Mouse (Mus musculus) layer of hippocampus, adult 2 months (tissue): ENCODE measurements around the gene Icos. TPM values are rescaled to one million over a fixed set of nuclear protein-coding genes. Genes with fewer than 3 reads are reported as not detected.
A peak's percentile ranks its signal among the peaks of the same experiment; 100 is the strongest.

Experiments used
- DNase-seq, 2 experiments: peaks; one replicate each; pipeline ENCODE4 v3.0.0; 2022; ENCODE audit warnings: low spot score in 2 of 2
- H3K27ac ChIP-seq: fragments of 200-600 bp; 2 replicates; pipeline ENCODE4 v1.8.1; 2022
- H3K4me3 ChIP-seq: fragments of 200-600 bp; 2 replicates; pipeline ENCODE4 v1.8.1; 2022; ENCODE audit warnings: mild to moderate bottlenecking
- CTCF ChIP-seq: fragments of 200-600 bp; conservative IDR thresholded peaks from 2 replicates; pipeline ENCODE4 v1.8.1; 2022; ENCODE audit warnings: antibody characterized with exemption, mild to moderate bottlenecking, moderate library complexity
- total RNA-seq, 2 experiments: library from RNA; stranded (reverse); gene quantifications; 2 replicates each; pipeline ENCODE4 v1.2.3; 2021

Icos gene
- total RNA-seq, 2 experiments from 2014 or later = not detected

DNA sequence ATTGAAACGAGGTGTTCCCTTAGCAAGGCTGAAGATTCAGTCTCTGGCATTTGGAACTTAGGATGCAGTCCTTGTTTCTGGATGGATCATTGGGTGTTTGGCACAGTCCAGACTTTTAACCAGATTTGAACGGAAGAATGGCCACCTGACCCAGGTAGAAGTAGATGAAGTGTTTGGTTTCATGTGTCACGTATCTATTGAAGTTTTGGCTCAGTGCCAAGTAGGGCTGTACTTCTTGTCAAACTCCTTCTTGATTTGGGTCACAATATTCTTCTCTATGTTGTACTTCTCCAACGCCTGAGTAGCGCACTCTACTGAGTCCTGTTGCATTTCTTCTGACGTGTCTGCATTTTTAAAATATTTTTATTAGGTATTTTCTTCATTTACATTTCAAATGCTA lies 29.6 kb upstream of the Icos start:
- TF ChIP-seq CTCF = no peak
- DNase-seq = no peak
- Histone ChIP-seq H3K4me3 (no peak overlapping the region), H3K27ac (no peak overlapping the region)

DNA sequence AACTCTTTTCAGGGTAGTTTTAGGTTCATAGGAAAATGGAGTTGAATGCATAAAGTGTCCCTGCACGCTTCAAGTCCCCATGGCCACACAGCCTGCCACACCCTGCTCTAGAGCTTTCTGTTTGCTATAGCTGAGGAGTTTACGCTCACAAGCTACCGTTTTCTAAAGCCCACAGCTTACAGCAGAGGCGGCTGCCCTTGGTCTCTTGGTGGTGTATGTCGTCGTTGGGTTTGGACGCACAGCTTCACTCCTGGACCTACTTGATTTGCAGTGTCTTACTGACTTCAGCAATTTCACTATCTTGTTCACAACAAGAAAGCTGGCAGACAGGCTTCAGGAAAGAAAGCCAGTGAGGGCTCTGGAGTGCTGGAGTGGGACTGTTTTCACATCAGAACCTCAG lies 24.8 kb upstream of the Icos start:
- DNase-seq = no peak
- TF ChIP-seq CTCF = no peak

DNA sequence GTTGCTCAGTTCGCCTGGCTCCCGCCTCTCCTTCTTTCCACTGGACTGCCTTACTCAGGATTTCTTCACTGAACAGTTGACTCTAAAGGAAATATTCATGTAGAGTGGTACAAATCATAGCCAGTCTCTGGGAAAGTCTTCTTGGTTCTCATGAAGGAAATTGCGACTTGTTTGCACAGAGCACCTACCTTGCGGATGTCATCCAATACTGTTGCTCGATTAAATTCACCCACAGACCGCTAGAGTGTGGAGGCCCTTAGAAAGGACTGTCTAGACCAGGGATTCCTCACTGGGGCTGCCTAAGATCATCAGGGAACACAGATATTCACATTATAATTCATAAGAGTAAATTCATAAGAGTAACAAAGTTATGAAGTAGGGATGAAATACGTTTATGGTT lies 24.0 kb upstream of the Icos start:
- no peak for DNase-seq
- TF ChIP-seq CTCF = no peak
- Histone ChIP-seq H3K27ac (no peak overlapping the region), H3K4me3 (no peak overlapping the region)

More for the DNA sequence above, 24.8 kb upstream of the Icos start:
- Histone ChIP-seq H3K27ac (no peak overlapping the region), H3K4me3 (no peak overlapping the region)

DNA sequence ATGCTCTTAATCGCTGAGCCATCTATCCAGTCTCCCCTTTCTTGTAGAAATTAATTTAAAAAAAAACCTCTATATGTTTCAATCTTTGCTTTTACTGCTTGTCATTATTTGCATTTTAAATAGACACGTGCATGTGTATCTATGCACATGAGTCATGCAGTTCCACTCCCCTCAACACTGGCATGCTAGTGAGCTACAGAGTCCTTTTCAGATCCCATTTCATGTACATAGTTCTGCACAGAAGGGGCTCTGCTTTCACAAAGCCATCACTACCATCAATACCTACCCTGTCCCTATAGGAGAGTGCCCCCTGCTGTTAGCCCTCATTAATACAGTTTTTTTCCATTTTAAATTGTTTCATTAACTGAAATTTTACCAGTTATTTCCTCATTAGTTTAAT lies 23.0 kb upstream of the Icos start:
- H3K27ac ChIP-seq = no peak overlapping the region
- no peak overlapping the region for H3K4me3 ChIP-seq
- peak; percentile 85 for TF ChIP-seq CTCF
- peak in 1 of 2 experiments; percentile 47 for DNase-seq

- no peak overlapping the region for H3K4me3 ChIP-seq
- no peak for TF ChIP-seq CTCF
- no peak for DNase-seq
Observed at GRCm38 (mm10) chr1:60955186-60955585, 22.5 kb upstream of the Icos start.

DNA sequence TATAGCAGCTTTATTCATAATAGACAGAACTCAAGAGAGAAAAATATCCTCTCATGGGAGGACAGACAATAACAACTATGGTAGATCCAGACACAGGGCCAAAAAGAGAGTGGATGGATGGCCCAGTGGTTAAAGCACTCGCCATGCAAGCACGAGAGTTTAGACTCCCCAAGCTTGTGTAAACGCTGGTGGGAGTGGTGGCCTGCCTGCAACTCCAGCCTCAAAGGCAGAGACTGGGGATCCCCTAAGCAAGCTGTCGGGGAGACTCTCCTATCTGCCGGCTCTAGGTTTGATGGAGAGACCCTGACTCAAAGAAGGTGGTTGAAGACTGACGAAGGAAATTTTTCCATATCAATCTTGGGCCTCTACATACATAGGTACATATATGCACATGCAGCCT lies 21.5 kb upstream of the Icos start:
- no peak overlapping the region for H3K4me3 ChIP-seq
- no peak overlapping the region for H3K27ac ChIP-seq
- DNase-seq = no peak
- TF ChIP-seq CTCF = no peak

More at GRCm38 (mm10) chr1:60955186-60955585, 22.5 kb upstream of the Icos start:
- H3K27ac ChIP-seq = no peak overlapping the region

GRCm38 (mm10) chr1:60958287-60958686 lies 19.4 kb upstream of the Icos start:
- Histone ChIP-seq H3K27ac (no peak overlapping the region), H3K4me3 (no peak overlapping the region)
- peak; percentile 55 for TF ChIP-seq CTCF
- no peak for DNase-seq

- H3K4me3 ChIP-seq = no peak overlapping the region
- no peak for DNase-seq
- H3K27ac ChIP-seq = no peak overlapping the region
- no peak for TF ChIP-seq CTCF
Observed at GRCm38 (mm10) chr1:60959246-60959645, 18.5 kb upstream of the Icos start.

DNA sequence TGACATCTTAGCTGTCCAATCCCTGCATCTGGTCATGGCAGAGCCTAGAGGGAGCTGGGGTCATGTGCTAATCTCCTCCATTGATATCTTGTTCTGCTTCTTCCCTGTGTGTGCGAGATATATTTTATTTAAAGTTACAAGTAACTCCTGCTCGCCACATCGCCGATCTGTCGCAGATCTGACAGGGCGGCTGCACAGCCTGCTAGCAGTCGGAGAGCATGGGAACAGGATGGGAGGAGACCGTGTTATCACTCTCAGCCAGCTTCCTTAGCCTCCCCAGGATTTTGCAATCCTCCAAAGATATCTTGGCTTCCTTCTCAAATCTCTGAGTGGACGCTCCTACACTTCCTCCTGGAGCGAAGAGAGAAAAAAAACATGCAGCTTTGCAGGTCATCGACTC lies 17.3 kb upstream of the Icos start:
- TF ChIP-seq CTCF = no peak
- Histone ChIP-seq H3K27ac (no peak overlapping the region), H3K4me3 (no peak overlapping the region)
- no peak for DNase-seq

- peak; percentile 50 to 71 for DNase-seq
- Histone ChIP-seq H3K4me3 (no peak overlapping the region), H3K27ac (no peak overlapping the region)
- peak; percentile 87 for TF ChIP-seq CTCF
Observed at GRCm38 (mm10) chr1:60961080-60961479, 16.6 kb upstream of the Icos start.

- Histone ChIP-seq H3K4me3 (no peak overlapping the region), H3K27ac (no peak overlapping the region)
- DNase-seq = no peak
- TF ChIP-seq CTCF = peak; percentile 52
Observed at GRCm38 (mm10) chr1:60962095-60962494, 15.6 kb upstream of the Icos start.

DNA sequence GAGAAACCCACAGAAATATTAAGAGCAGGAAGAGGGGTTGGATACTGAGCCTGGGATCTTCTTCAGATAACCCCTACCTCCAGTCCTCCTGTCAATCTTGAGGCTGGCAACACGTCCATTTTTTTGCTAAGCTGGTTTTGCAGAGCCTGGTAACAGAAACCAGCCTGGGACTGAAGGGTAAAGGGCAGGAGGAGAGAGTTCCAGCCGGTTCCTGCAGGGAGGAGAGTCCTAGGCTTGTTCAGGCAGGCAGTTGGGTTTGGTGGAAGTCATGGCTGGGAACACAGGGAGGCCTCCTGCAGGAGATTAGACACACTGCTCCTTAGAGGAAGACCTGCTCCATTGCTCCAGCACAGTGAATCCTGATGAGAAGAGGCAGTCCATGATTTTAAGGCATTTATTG lies 10.2 kb upstream of the Icos start:
- Histone ChIP-seq H3K4me3 (no peak overlapping the region), H3K27ac (no peak overlapping the region)
- no peak for DNase-seq
- no peak for TF ChIP-seq CTCF

DNA sequence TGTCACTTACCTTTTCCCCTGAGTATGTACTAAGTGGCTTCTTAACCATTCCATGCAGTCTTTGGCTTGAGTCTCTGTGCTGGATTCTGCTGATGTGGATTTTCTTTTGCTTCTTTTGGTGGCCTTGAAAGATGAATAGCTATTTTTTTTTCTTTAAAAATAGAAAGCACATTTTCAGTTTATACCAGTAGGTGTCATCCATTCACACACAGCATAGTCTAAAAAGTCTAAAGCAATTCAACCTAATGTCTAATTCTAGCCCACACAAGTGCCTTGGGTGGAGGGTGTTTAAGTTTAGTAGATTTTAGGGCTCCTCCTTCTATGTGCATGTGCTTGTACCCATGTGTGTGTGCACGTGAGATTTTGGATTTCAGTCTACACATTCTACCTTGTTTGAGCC lies 6.9 kb upstream of the Icos start:
- no peak for DNase-seq

DNA sequence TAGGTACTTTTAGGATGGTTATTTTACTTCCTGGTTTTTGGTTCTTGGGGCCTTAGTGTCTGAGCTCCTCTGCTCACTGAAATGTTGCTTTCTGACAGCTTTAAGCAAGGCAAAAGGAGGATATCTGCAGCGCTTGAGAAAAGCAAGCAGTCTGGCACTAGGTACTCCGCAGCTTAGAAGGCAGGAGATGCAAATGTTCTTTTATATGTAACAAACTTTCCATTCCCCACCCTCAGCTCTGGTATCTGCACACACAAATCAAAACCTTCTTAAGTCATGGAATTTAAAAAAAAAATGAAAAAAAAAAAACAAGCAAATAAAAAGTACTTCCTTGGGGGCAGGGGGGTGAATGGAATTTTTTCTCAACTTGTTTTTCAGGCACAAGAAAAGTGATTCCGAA lies 3.5 kb upstream of the Icos start:
- no peak for TF ChIP-seq CTCF
- Histone ChIP-seq H3K4me3 (no peak overlapping the region), H3K27ac (no peak overlapping the region)
- DNase-seq = no peak

More for the DNA sequence above, 6.9 kb upstream of the Icos start:
- Histone ChIP-seq H3K4me3 (no peak overlapping the region), H3K27ac (no peak overlapping the region)
- peak; percentile 70 for TF ChIP-seq CTCF
